Mouse (Mus musculus) liver, postnatal 0 days (tissue): ENCODE data around the gene Cftr. TPM values are rescaled to one million over a fixed set of nuclear protein-coding genes. Genes with fewer than 3 reads are reported as not detected.

Experiments used
- ATAC-seq: fragments of 200-750 bp; cut with Nextera tagmentation; 2 replicates; pipeline ENCODE4 v1.8.0; 2017; ENCODE audit warnings: mild to moderate bottlenecking, moderate library complexity
- DNase-seq: peaks from one replicate; pipeline ENCODE4 v3.0.0-alpha.2; 2016
- H3K27ac ChIP-seq: fragments of 300-500 bp; sonication (generic); 2 replicates; pipeline ENCODE4 v1.5.1; 2014; ENCODE audit warnings: antibody characterized with exemption, moderate library complexity, mild to moderate bottlenecking, low read depth
- H3K27me3 ChIP-seq: fragments of 300-500 bp; sonication (generic); 2 replicates; pipeline ENCODE4 v1.6.1; 2014; ENCODE audit warnings: low read length, control low read depth, mixed read lengths; ENCODE audit not compliant: insufficient read depth
- H3K36me3 ChIP-seq: fragments of 300-500 bp; sonication (generic); replicated peaks from 2 replicates; pipeline ENCODE4 v1.6.1; 2014; ENCODE audit warnings: mild to moderate bottlenecking, control low read depth, low read length, moderate library complexity, mixed read lengths; ENCODE audit not compliant: insufficient read depth
- H3K4me1 ChIP-seq: fragments of 300-500 bp; sonication (generic); 2 replicates; pipeline ENCODE4 v1.6.1; 2014; ENCODE audit warnings: antibody characterized with exemption, mild to moderate bottlenecking, control low read depth; ENCODE audit not compliant: insufficient read depth
- H3K4me2 ChIP-seq: fragments of 300-500 bp; sonication (generic); 2 replicates; pipeline ENCODE4 v1.6.1; 2014; ENCODE audit warnings: low read depth, mild to moderate bottlenecking, low read length, moderate library complexity, mixed read lengths
- H3K4me3 ChIP-seq: fragments of 300-500 bp; sonication (generic); 2 replicates; pipeline ENCODE4 v1.5.1; 2014; ENCODE audit warnings: low read depth, low read length
- H3K9ac ChIP-seq: fragments of 300-500 bp; sonication (generic); replicated peaks from 2 replicates; pipeline ENCODE4 v1.6.1; 2014; ENCODE audit warnings: mild to moderate bottlenecking, moderate library complexity
- H3K9me3 ChIP-seq: fragments of 300-500 bp; sonication (generic); 2 replicates; pipeline ENCODE4 v1.6.1; 2016; ENCODE audit warnings: mild to moderate bottlenecking, control low read depth, low read length, mixed read lengths
- CTCF ChIP-seq: sonication (generic); IDR thresholded peaks from 2 replicates; pipeline ENCODE4 v1.5.1; 2016; ENCODE audit warnings: antibody characterized with exemption, low read depth
- EP300 ChIP-seq: IDR thresholded peaks from 2 replicates; pipeline ENCODE4 v1.6.1; 2016; ENCODE audit warnings: antibody characterized with exemption, low read depth, mild to moderate bottlenecking
- WGBS: fragments of 180-500 bp; shearing (Covaris S2); extraction: QIAGEN DNeasy Blood & Tissue Kit; methylation state at CpG from one replicate; pipeline ENCODE4 v1.1.7; 2014; ENCODE audit not compliant: insufficient replicate concordance; 5-methylcytosine and 5-hydroxymethylcytosine counted together
- polyA plus RNA-seq: library from polyadenylated mRNA; unstranded; fragments of >200 nt; fragmentation: Nextera tagmentation; extraction: Ambion mirVana; gene quantifications from 2 replicates; pipeline ENCODE4 v1.2.1, GENCODE M21; 2015

Cftr gene
- polyA plus RNA-seq, 1 experiment from 2014 or later = 0.05 TPM

- no peak for ATAC-seq
- H3K4me3 ChIP-seq = no peak overlapping the region
Measured at GRCm38 (mm10) chr6:18171614-18172013, 1.1 kb downstream of the Cftr start.

GRCm38 (mm10) chr6:18177509-18177908 is 7.0 kb downstream of the Cftr start:
- Histone ChIP-seq H3K27ac (no peak overlapping the region), H3K4me3 (no peak overlapping the region), H3K4me2 (no peak overlapping the region), H3K9me3 (no peaks in the 10 kb centered on the region), H3K9ac (no peak overlapping the region), H3K4me1 (no peaks in the 10 kb centered on the region), H3K27me3 (no peaks in the 10 kb centered on the region), H3K36me3 (no peaks in the 10 kb centered on the region)
- no peak for ATAC-seq
- DNase-seq = no peak
- TF ChIP-seq EP300 (no peak), CTCF (no peak)
- 79% methylated on average over 2 of the region's 2 CpGs for WGBS

More at GRCm38 (mm10) chr6:18171614-18172013, 1.1 kb downstream of the Cftr start:
- Histone ChIP-seq H3K4me1 (no peaks in the 10 kb centered on the region), H3K27ac (no peak overlapping the region), H3K4me2 (no peak overlapping the region), H3K9me3 (no peaks in the 10 kb centered on the region), H3K9ac (no peak overlapping the region), H3K36me3 (no peaks in the 10 kb centered on the region), H3K27me3 (peaks cover 15% of the 10 kb centered on the region; the same call in 1 of the 2 replicates)
- peak; percentile 36 for TF ChIP-seq CTCF
- TF ChIP-seq EP300 = no peak
- DNase-seq = no peak
- 43% methylated on average over 8 of the region's 8 CpGs for WGBS

GRCm38 (mm10) chr6:18180665-18181064 is 10.2 kb downstream of the Cftr start:
- Histone ChIP-seq H3K4me1 (no peaks in the 10 kb centered on the region), H3K9ac (no peak overlapping the region), H3K27me3 (no peaks in the 10 kb centered on the region), H3K9me3 (no peaks in the 10 kb centered on the region), H3K4me2 (no peak overlapping the region), H3K36me3 (no peaks in the 10 kb centered on the region), H3K4me3 (no peak overlapping the region), H3K27ac (no peak overlapping the region)
- ATAC-seq (no peak), DNase-seq (no peak)
- TF ChIP-seq CTCF (no peak), EP300 (no peak)
- WGBS = 66% methylated on average over 3 of the region's 3 CpGs

- DNase-seq = no peak
- no peaks in the 10 kb centered on the region for H3K36me3 ChIP-seq
- H3K4me1 ChIP-seq = no peaks in the 10 kb centered on the region
- no peaks in the 10 kb centered on the region for H3K9me3 ChIP-seq
- H3K27ac ChIP-seq = no peak overlapping the region
- no peak overlapping the region for H3K9ac ChIP-seq
- no peak overlapping the region for H3K4me2 ChIP-seq
- no peaks in the 10 kb centered on the region for H3K27me3 ChIP-seq
- ATAC-seq = no peak
- TF ChIP-seq CTCF = no peak
- no peak for TF ChIP-seq EP300
- H3K4me3 ChIP-seq = no peak overlapping the region
Measured at GRCm38 (mm10) chr6:18182903-18183302, 12.4 kb downstream of the Cftr start.

GRCm38 (mm10) chr6:18220691-18221090 is 50.2 kb downstream of the Cftr start:
- DNase-seq (no peak), ATAC-seq (no peak)
- Histone ChIP-seq H3K36me3 (no peaks in the 10 kb centered on the region), H3K4me2 (no peak overlapping the region), H3K4me1 (no peaks in the 10 kb centered on the region), H3K27me3 (no peaks in the 10 kb centered on the region), H3K9me3 (no peaks in the 10 kb centered on the region), H3K4me3 (no peak overlapping the region), H3K27ac (no peak overlapping the region), H3K9ac (no peak overlapping the region)
- TF ChIP-seq EP300 = no peak
- TF ChIP-seq CTCF = no peak
- 57% methylated on average over 1 of the region's 1 CpGs for WGBS

- DNase-seq (no peak), ATAC-seq (no peak)
- H3K27ac ChIP-seq = no peak overlapping the region
- no peaks in the 10 kb centered on the region for H3K4me1 ChIP-seq
- no peak overlapping the region for H3K9ac ChIP-seq
- no peak for TF ChIP-seq CTCF
- TF ChIP-seq EP300 = no peak
- H3K4me2 ChIP-seq = no peak overlapping the region
- no peaks in the 10 kb centered on the region for H3K36me3 ChIP-seq
- H3K4me3 ChIP-seq = no peak overlapping the region
- 74% methylated on average over 4 of the region's 4 CpGs for WGBS
- H3K27me3 ChIP-seq = no peaks in the 10 kb centered on the region
- H3K9me3 ChIP-seq = no peaks in the 10 kb centered on the region
Measured at GRCm38 (mm10) chr6:18223206-18223605, 52.7 kb downstream of the Cftr start.

GRCm38 (mm10) chr6:18225157-18225556 is 54.7 kb downstream of the Cftr start:
- H3K27me3 ChIP-seq = no peaks in the 10 kb centered on the region
- WGBS = 34% methylated on average over 3 of the region's 3 CpGs
- TF ChIP-seq EP300 (no peak), CTCF (no peak)
- H3K27ac ChIP-seq = no peak overlapping the region
- DNase-seq (no peak), ATAC-seq (no peak)
- H3K4me2 ChIP-seq = no peak overlapping the region
- no peak overlapping the region for H3K9ac ChIP-seq
- H3K9me3 ChIP-seq = no peaks in the 10 kb centered on the region
- H3K36me3 ChIP-seq = no peaks in the 10 kb centered on the region
- no peaks in the 10 kb centered on the region for H3K4me1 ChIP-seq
- H3K4me3 ChIP-seq = no peak overlapping the region
